Mouse (Mus musculus) hindbrain, embryonic 16.5 days (tissue): ENCODE measurements at regions not wholly inside any gene's neighbourhood (a gene's known extent, or its start where the extent isn't known, plus 50 kb on each side); places are given as distances from the start of the nearest gene placed in this dataset.

ENCODE experiments used
- ATAC-seq: fragments of 200-750 bp; cut with Nextera tagmentation; 2 replicates; pipeline ENCODE4 v1.8.0; 2017; ENCODE audit warnings: moderate TSS enrichment, moderate library complexity
- H3K27ac ChIP-seq: fragments of 300-500 bp; sonication (generic); 2 replicates; pipeline ENCODE4 v1.5.1; 2014; ENCODE audit warnings: low read depth, mild to moderate bottlenecking, control low read depth, low read length, moderate library complexity
- H3K27me3 ChIP-seq: fragments of 300-500 bp; sonication (generic); replicated peaks from 2 replicates; pipeline ENCODE4 v1.6.1; 2014; ENCODE audit warnings: low read length; ENCODE audit not compliant: control insufficient read depth, insufficient read depth
- H3K36me3 ChIP-seq: fragments of 300-500 bp; sonication (generic); 2 replicates; pipeline ENCODE4 v1.6.1; 2014; ENCODE audit warnings: mild to moderate bottlenecking, low read length, moderate library complexity, mixed read lengths; ENCODE audit not compliant: control insufficient read depth, insufficient read depth
- H3K4me1 ChIP-seq: fragments of 300-500 bp; sonication (generic); 2 replicates; pipeline ENCODE4 v1.6.1; 2014; ENCODE audit warnings: low read depth, low read length; ENCODE audit not compliant: control insufficient read depth, insufficient read depth
- H3K4me2 ChIP-seq: fragments of 300-500 bp; sonication (generic); 2 replicates; pipeline ENCODE4 v1.6.1; 2014; ENCODE audit warnings: mild to moderate bottlenecking, low read length, control low read depth, moderate library complexity
- H3K4me3 ChIP-seq: fragments of 300-500 bp; sonication (generic); 2 replicates; pipeline ENCODE4 v1.5.1; 2014; ENCODE audit warnings: mild to moderate bottlenecking, low read length, control low read depth, moderate library complexity
- H3K9ac ChIP-seq: fragments of 300-500 bp; sonication (generic); 2 replicates; pipeline ENCODE4 v1.6.1; 2014; ENCODE audit warnings: low read depth, mild to moderate bottlenecking, control low read depth, low read length, moderate library complexity
- H3K9me3 ChIP-seq: fragments of 300-500 bp; sonication (generic); 2 replicates; pipeline ENCODE4 v1.6.1; 2014; ENCODE audit warnings: mild to moderate bottlenecking, low read length, moderate library complexity; ENCODE audit not compliant: control insufficient read depth
- WGBS: fragments of 180-500 bp; shearing (Covaris S2); extraction: QIAGEN DNeasy Blood & Tissue Kit; methylation state at CpG from one replicate; pipeline ENCODE4 v1.1.7; 2014; 5-methylcytosine and 5-hydroxymethylcytosine counted together

DNA sequence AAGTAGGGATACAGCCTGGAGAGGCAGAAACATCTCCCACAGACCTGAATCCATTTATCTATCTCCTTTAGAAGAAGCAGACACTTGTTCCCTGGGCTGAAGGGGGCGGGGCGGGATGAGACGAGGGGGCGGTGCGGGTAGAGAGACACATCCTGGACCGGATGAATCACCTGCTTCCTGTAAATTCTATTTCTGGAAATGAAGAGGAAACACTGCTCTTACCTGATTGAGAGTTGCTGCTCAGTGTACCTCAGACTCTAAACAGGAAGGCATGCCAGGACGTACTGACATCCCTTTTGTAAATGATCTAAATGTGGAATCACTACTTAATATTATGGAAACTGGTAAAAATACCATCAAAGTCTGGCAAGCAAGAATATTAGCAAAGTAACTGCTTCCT, 105.5 kb upstream of the Noct start:
- Histone ChIP-seq H3K27me3 (no peaks in the 10 kb centered on the region), H3K27ac (no peak overlapping the region), H3K9me3 (no peaks in the 10 kb centered on the region), H3K9ac (no peak overlapping the region), H3K4me1 (peaks cover 3% of the 10 kb centered on the region), H3K4me2 (no peak overlapping the region), H3K36me3 (no peaks in the 10 kb centered on the region), H3K4me3 (no peak overlapping the region)
- ATAC-seq: no peak
- 86% methylated on average over 7 of the region's 7 CpGs for WGBS

DNA sequence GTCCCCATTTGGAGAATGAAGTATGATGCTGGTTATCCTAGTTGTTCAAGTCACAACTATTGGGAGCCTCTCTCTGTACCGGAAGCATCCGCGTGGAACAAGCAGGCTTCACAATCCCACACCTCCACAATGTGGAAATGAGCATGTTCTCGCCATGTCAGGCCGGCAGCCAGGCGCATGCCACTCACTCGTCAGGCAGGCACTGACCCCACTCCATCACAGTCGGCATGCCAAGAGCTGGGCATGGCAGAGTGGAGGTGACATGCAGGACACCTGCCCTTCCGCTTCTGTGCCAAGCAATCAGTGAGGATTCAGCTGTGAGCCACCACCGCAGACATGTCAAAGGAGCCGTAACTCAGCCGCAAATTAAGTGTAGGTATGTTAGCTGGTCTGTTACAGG, 103.7 kb upstream of the Noct start:
- Histone ChIP-seq H3K36me3 (no peaks in the 10 kb centered on the region), H3K27me3 (no peaks in the 10 kb centered on the region), H3K4me1 (peaks cover 3% of the 10 kb centered on the region), H3K27ac (no peak overlapping the region), H3K4me3 (no peak overlapping the region), H3K9me3 (no peaks in the 10 kb centered on the region), H3K9ac (no peak overlapping the region), H3K4me2 (no peak overlapping the region)
- ATAC-seq: no peak
- WGBS: 87% methylated on average over 12 of the region's 12 CpGs

DNA sequence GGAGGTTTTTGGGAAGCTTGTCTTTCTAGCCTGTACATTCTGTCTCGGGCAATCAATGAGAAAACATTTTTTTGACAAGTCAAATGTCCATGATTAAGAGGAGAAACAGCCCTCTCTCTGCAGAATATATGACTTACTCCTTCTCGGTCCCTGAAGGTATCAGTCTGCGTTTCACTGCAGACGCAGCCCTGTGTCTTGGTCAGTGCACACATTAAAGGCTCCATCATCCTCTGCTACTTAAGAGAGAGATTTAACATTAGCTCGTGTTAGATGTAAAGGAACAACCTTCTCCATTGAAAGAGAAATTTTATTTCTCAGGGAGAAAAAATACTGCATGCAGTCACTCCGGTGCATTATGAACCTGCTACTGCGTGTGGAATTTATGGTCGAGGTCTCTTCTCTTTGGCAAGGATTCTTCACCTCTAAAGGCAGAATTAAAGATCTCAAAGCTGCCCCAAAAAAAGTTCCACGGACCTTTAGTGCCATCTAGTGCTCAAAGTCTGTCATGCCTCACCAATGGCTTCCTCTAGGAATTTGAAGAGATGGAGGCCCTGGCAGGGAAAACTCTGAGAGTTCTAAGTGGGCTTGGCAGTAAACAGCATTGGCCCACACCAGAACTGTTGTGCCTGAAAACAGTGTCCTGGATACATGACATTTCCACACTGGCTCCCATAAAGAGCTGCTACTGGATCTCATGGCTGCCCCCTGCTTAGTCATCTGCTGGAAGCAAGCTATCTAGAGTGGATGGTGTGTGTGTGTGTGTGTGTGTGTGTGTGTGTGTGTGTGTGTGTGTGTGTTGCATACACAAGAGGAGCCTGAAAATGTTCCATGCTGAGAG, 102.3 kb upstream of the Noct start:
- Histone ChIP-seq H3K27me3 (no peaks in the 10 kb centered on the region), H3K4me1 (peaks cover 3% of the 10 kb centered on the region), H3K36me3 (no peaks in the 10 kb centered on the region), H3K4me2 (peak overlapping the region; percentile 38), H3K9ac (no peak overlapping the region), H3K9me3 (no peaks in the 10 kb centered on the region), H3K4me3 (no peak overlapping the region), H3K27ac (no peak overlapping the region)
- 22% methylated on average over 9 of the region's 9 CpGs for WGBS
- ATAC-seq: peak; percentile 70

DNA sequence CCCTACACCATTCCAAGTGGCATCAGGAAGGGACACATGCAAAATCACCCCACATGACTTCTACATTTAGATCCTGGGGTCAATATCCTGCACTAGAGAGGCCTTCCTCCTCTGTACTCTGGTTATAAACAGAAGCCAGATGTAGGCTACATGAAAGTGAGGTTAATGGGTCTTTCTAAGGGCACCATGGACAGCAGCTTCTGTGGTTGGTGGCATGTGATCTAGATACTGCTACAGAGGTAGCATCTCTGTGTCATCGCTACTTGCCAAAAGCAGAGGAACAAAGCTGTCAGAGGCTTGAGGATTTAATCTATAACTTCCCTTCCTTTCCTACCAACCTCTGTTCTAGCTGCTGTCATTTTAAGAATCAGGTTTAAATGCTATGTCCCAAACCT, 101.7 kb upstream of the Noct start:
- Histone ChIP-seq H3K27me3 (no peaks in the 10 kb centered on the region), H3K9ac (no peak overlapping the region), H3K9me3 (no peaks in the 10 kb centered on the region), H3K36me3 (no peaks in the 10 kb centered on the region), H3K27ac (no peak overlapping the region), H3K4me1 (peaks cover 3% of the 10 kb centered on the region), H3K4me2 (no peak overlapping the region), H3K4me3 (no peak overlapping the region)
- WGBS: 91% methylated on average over 1 of the region's 1 CpGs
- no peak for ATAC-seq

DNA sequence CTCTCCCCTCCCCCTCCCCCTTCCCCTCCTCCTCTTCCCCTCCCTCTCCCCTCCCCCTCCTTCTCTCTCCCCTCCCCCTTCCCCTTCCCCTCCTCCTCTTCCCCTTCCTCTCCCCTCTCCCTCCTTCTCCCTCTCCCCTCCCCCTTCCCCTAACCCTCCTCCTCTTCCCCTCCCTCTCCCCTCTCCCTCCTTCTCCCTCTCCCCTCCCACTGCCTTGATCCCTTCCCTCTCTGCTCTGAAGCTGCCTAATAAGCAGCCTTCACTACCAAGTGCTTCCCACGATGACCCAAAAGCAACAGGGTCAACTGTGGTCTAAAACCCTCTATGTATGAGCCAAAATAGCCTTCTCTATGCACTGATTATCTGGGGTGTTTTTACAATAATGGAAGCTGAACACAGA, 96.4 kb upstream of the Noct start:
- Histone ChIP-seq H3K4me1 (no peaks in the 10 kb centered on the region), H3K36me3 (no peaks in the 10 kb centered on the region), H3K27me3 (no peaks in the 10 kb centered on the region), H3K9ac (no peak overlapping the region), H3K4me2 (no peak overlapping the region), H3K27ac (no peak overlapping the region), H3K4me3 (no peak overlapping the region), H3K9me3 (no peaks in the 10 kb centered on the region)
- no peak for ATAC-seq
- 70% methylated on average over 1 of the region's 1 CpGs for WGBS

DNA sequence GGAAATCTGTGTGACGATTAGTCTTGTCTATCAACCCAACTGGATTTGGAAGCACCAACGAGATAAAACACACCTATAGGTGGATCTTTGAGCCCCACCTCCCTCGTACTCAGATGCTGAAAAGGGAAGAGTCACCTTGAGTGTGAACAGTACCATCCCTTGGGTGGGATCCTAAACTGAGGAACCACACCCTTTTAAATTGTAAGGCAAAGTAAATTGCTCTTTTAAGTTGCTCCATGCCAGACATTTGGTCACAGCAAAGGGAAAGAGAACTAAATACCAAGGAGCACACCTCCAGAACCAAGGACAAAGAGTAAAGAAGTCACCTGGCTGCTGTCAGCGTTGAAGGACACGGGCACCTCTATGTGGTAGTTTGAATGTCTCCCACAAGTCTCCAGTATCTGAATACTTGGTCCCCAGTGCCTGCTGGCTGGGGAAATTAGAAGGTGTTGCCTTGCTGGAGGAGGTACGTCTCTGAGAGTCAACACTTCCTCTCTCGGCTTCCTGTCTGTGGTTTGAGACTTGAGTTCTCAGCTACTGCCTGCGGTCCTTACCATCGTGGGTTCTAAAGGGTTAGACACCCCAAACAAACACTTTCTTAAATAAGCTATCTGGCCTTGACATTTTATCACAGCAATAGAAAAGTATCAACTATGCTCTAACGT, 95.6 kb upstream of the Noct start:
- Histone ChIP-seq H3K27ac (no peak overlapping the region), H3K4me3 (no peak overlapping the region), H3K36me3 (no peaks in the 10 kb centered on the region), H3K4me2 (no peak overlapping the region), H3K9me3 (no peaks in the 10 kb centered on the region), H3K4me1 (no peaks in the 10 kb centered on the region), H3K27me3 (no peaks in the 10 kb centered on the region), H3K9ac (no peak overlapping the region)
- ATAC-seq: no peak
- 90% methylated on average over 10 of the region's 10 CpGs for WGBS

DNA sequence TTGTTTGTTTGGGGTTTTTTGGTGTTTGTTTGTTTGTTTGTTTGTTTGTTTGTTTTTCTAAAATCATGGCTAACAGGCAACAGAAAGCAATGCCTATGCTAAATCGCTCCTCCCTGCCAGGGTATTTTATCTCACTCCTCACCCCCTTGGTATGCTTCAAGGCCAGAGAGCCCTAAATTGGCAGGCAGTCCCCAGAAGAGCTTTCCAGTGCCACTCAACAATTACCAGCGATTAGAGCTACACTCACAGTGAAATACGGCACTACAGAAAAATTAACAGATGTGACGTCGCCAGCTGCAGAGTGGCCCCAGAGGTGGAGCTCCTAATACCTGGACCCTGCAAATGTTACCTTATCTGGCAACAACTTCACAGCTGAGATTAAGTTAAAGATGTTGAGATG, 93.5 kb upstream of the Noct start:
- Histone ChIP-seq H3K36me3 (no peaks in the 10 kb centered on the region), H3K27ac (no peak overlapping the region), H3K9ac (no peak overlapping the region), H3K4me3 (no peak overlapping the region), H3K4me1 (no peaks in the 10 kb centered on the region), H3K27me3 (no peaks in the 10 kb centered on the region), H3K9me3 (no peaks in the 10 kb centered on the region), H3K4me2 (no peak overlapping the region)
- ATAC-seq: no peak
- 73% methylated on average over 5 of the region's 5 CpGs for WGBS

DNA sequence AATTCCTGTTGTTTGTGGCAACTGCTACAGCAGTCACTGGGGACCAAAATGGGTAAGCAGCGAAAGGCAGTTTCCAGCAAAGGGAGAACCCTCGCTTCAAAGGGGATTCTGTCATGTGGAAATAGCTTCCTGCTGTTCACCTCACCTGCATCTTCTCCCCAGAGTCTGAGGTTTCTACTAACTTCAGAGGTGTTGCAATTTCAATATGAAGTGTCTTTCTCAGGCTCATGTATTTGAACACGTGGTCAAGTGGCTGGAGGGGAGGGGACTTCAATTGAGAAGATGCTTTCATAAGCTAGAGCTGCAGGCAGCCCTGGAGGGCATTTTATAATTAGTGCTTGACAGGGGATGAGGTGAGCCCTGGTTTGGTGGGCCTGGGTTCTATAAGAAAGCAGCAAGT, 92.9 kb upstream of the Noct start:
- Histone ChIP-seq H3K27me3 (no peaks in the 10 kb centered on the region), H3K9ac (no peak overlapping the region), H3K4me3 (no peak overlapping the region), H3K27ac (no peak overlapping the region), H3K4me2 (no peak overlapping the region), H3K36me3 (no peaks in the 10 kb centered on the region), H3K4me1 (no peaks in the 10 kb centered on the region), H3K9me3 (no peaks in the 10 kb centered on the region)
- no peak for ATAC-seq
- WGBS: 62% methylated on average over 3 of the region's 3 CpGs

DNA sequence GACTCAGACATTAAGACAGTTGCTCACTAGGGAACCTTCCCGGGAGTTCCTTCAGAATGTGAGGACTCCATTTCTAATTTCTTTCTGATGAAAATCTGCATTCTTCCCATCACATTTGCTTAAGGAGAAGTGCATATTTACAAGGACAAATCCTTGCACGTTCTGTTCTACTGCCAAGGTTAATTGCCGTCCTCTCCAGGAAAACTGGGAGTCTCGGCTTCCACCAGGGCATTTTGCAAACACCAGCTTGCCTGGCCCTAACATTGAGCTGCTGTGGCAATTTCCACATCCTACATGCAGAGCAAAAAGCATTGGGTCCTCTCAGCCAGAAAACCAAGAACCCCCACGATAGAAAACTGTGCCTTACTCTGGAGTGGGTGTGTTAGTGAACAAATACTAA, 91.5 kb upstream of the Noct start:
- Histone ChIP-seq H3K27ac (no peak overlapping the region), H3K9me3 (no peaks in the 10 kb centered on the region), H3K36me3 (no peaks in the 10 kb centered on the region), H3K27me3 (no peaks in the 10 kb centered on the region), H3K4me3 (no peak overlapping the region), H3K9ac (no peak overlapping the region), H3K4me2 (no peak overlapping the region), H3K4me1 (no peaks in the 10 kb centered on the region)
- WGBS: 82% methylated on average over 5 of the region's 5 CpGs
- ATAC-seq: no peak
